Mouse (Mus musculus) bone marrow, adult 2 months (tissue): ENCODE results near the gene Fbxl19.

ENCODE experiments used
- CTCF ChIP-seq: fragments of 200-500 bp; IDR thresholded peaks from 2 replicates; pipeline ENCODE4 v1.5.1; 2011; ENCODE audit warnings: low read length, control low read depth; ENCODE audit not compliant: control insufficient read depth, insufficient read depth
- POLR2A ChIP-seq: fragments of 200-500 bp; IDR thresholded peaks from 2 replicates; pipeline ENCODE4 v1.6.1; 2011; ENCODE audit warnings: low read depth, mild to moderate bottlenecking, control low read depth, low read length, borderline replicate concordance; ENCODE audit not compliant: control insufficient read depth

GRCm38 (mm10) chr7:127777474-127778266, 33.3 kb downstream of the Fbxl19 start:
- no peak for TF ChIP-seq CTCF
- no peak for TF ChIP-seq POLR2A
